Mouse (Mus musculus) MEL (cell line): ENCODE measurements around the gene Kazn.

Experiments used
- BHLHE40 ChIP-seq: IDR thresholded peaks from 2 replicates; pipeline ENCODE4 v1.6.1; 2012; ENCODE audit warnings: low read depth, mild to moderate bottlenecking, inconsistent platforms, low read length, improper control_type of control experiment, borderline replicate concordance
- CTCF ChIP-seq, 3 experiments: IDR thresholded peaks in 2 of 3; conservative IDR thresholded peaks in 1 of 3; 2 replicates each; pipeline ENCODE4 v1.5.1; 2011 to 2012; ENCODE audit warnings: low read length in 3 of 3, low read depth in 2 of 3, mild to moderate bottlenecking in 2 of 3, improper control_type of control experiment in 1 of 3, inconsistent platforms in 1 of 3, mixed read lengths in 1 of 3, moderate library complexity in 1 of 3; ENCODE audit not compliant: control insufficient read depth in 1 of 3, insufficient read depth in 1 of 3, poor library complexity in 1 of 3, severe bottlenecking in 1 of 3
- MYC ChIP-seq: IDR thresholded peaks from 2 replicates; pipeline ENCODE4 v1.6.1; 2011; ENCODE audit warnings: low read depth, mild to moderate bottlenecking, low read length, improper control_type of control experiment, moderate library complexity
- NRF1 ChIP-seq: IDR thresholded peaks from 2 replicates; pipeline ENCODE4 v1.6.1; 2014; ENCODE audit warnings: low read depth, mild to moderate bottlenecking, inconsistent platforms, low read length, improper control_type of control experiment, moderate library complexity; ENCODE audit not compliant: poor library complexity, insufficient read depth, severe bottlenecking
- POLR2A ChIP-seq, 2 experiments: IDR thresholded peaks; 2 replicates each; pipeline ENCODE4 v1.6.1; 2011 to 2012; ENCODE audit warnings: low read length in 2 of 2, mild to moderate bottlenecking in 2 of 2, control low read depth in 1 of 2, improper control_type of control experiment in 1 of 2, low read depth in 1 of 2, moderate library complexity in 1 of 2; ENCODE audit not compliant: control insufficient read depth in 1 of 2, insufficient read depth in 1 of 2, poor library complexity in 1 of 2
- TAL1 ChIP-seq: IDR thresholded peaks from 2 replicates; pipeline ENCODE4 v1.6.1; 2012; ENCODE audit warnings: mild to moderate bottlenecking, inconsistent platforms, low read length, moderate library complexity, mixed read lengths
- ZMIZ1 ChIP-seq: IDR thresholded peaks from 2 replicates; pipeline ENCODE4 v1.6.1; 2012; ENCODE audit warnings: low read depth, mild to moderate bottlenecking, inconsistent platforms, low read length, improper control_type of control experiment, moderate library complexity

DNA sequence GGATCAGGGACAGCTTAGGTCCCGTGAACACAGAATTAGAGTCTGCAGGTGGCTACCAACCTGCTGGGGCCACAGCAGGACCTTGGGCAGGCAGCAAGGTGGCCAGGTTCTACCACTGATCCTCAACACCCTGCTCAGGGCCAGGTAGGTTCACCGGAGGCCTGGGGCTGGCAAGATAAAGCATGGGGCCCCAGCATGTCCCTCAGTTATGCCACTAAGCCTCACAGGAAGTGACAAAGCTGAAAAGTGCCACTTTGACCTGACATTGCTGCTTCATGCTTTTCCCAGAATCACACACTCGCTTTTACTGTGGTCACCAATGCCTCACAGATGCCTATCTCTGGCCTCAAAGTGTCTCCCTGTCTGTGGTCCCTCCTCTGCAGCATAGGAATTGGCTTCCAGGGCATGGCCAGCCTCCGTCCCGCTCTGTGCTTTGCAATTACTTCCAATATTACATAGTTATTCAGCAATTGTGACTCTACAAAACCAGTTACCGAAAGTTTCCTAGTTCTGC, 111.9 kb downstream of the Kazn start:
- no peak for TF ChIP-seq NRF1
- TF ChIP-seq TAL1: no peak
- no peak for TF ChIP-seq CTCF (IDR thresholded peaks at IDR 0.05 in 2 of 3, conservative IDR thresholded peaks at IDR 0.05 in 1 of 3; ENCODE audit: control insufficient read depth in 1 of 3, insufficient read depth in 1 of 3, low read depth in 2 of 3, low read length in 3 of 3, poor library complexity in 1 of 3, severe bottlenecking in 1 of 3)
- TF ChIP-seq ZMIZ1: no peak
- no peak for TF ChIP-seq BHLHE40
- TF ChIP-seq POLR2A (IDR thresholded peaks at IDR 0.05; ENCODE audit: control insufficient read depth in 1 of 2, insufficient read depth in 1 of 2, low read depth in 1 of 2, low read length in 2 of 2, poor library complexity in 1 of 2): no peak
- no peak for TF ChIP-seq MYC
